Mouse (Mus musculus) v-Abl transformed pro-B cells (cell line): ENCODE results near the gene Ccdc9b.

ENCODE experiments used
- in situ Hi-C, 2 experiments: fragments of 400-800 bp; cut with MboI; formaldehyde crosslinking; loops; one replicate each; pipeline ENCODE4 v1.15.1; 2025; ENCODE audit not compliant: unreplicated experiment in 2 of 2

The Ccdc9b gene

DNA sequence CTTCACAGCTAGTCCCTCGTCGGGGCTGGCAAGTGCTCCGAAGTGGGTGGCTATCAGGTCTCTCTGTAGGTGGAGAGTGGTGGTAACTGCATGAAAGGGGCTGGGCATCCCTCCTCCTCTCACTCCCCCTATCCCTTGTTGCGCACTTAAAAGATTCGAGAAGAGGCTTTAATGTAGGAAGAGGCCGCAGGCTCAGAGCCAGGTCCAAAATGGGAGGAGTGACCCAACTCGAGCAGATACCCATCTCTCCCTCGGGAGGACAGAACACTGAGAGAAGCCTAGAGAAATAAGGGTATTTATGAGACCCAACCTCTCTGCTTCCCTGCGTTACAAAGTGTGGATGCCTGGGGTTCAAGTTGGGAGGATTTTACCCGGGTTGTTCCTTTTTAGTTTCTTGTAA lies 16.6 kb upstream of the Ccdc9b start:
- in situ Hi-C loops = no loop called here

DNA sequence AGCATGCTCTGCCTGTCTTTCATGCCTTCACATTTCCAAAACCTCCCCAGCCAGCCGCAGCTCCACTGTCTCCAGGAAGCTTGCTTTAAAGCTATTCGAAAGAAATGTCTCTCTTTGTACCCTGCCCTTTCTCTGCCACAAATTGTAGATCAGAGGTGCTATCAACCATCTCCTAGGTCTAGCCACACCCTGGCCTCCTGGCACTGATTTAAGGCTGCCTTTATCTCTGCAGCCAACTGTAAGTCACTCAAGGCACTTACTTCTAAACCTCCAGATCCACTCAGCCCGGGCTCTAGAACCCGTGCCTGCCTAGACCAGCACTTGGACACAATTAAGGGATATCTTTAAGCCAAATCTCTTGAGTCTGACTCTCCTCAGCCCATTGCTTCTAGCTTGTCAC lies 16.0 kb upstream of the Ccdc9b start:
- in situ Hi-C loops = no loop called here

DNA sequence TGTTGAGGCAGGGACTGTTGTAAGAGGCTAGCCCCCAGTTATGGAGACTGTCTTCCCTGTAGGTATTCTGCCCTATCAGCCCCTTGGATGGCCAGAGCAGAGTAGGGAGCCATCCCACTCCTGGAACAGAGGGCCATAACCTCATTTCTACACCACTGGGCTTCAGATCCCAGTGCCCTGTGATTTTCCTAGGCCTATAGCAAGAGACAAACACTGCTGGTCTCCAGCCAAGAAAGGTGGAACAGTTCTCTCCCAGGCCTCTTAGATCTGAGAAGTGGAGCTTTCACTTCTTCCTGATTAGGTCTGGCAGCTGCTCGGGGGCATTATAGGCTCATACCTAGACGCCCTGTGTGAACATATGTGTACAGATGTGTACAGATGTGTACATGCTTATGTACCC lies 13.8 kb upstream of the Ccdc9b start:
- in situ Hi-C loops = no loop called here

DNA sequence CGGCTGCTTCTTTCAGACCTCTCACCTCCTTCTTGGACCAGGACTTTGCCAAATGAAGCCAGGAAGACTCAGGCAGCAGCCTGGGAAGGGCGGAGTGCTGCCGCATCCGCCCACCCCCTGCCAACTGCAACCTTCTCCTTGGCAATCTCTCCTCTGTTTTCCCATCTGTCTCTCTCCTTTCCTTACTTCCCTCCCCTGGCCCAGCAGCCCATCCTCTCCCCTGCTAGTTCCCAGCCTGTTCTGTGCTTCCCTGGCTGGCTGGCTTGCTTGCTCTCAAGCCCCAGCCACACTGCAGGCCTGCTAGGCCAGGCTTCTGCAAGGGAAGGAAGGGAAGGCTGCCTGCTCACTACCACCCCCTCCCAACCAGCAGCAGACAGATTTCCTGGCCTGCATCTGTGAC lies 13.4 kb upstream of the Ccdc9b start:
- in situ Hi-C loops = no loop called here

DNA sequence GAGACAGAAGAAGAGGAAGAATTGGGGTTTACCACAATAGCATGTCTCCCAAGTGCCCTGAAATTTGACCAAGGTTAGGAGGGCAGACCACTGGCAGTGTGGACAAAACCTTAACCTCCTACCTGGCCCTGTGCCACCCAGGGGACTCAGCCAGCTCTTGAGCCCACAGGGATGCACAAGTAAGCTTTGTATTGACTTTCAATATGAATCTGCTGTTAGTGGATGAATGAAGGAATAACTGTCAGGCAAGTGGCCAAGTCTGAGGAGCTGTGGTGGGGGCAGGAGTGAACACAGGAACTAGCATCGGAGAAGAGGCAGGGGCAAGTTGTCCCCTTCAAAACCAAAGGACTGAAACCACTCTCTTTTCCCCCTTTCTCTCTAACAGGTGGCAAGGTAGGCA lies 12.9 kb upstream of the Ccdc9b start:
- in situ Hi-C loops = no loop called here

DNA sequence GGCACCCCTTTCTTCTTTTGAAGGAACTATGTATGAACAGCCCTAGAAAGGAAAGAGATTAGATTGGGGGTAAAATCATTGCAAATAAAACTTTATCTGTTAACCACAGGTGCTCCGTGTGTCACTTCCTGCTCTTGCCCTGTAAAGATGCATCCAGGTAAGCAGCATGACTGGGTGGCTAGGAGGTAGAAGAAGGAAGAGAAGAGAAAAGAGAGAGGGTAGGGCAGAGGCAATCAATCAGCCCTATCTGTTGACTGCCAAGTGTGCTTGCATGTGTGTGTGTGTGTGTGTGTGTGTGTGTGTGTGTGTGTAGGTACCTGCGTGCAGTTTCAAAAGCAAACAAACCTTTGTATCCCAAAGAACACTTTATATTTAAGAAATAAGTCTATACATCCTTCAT lies 12.1 kb upstream of the Ccdc9b start:
- in situ Hi-C loops = loop anchor here in 1 of 2 experiments (25.0 kb wide), 1 partner anchor 1237 kb away; no protein-coding TSS in a partner anchor

DNA sequence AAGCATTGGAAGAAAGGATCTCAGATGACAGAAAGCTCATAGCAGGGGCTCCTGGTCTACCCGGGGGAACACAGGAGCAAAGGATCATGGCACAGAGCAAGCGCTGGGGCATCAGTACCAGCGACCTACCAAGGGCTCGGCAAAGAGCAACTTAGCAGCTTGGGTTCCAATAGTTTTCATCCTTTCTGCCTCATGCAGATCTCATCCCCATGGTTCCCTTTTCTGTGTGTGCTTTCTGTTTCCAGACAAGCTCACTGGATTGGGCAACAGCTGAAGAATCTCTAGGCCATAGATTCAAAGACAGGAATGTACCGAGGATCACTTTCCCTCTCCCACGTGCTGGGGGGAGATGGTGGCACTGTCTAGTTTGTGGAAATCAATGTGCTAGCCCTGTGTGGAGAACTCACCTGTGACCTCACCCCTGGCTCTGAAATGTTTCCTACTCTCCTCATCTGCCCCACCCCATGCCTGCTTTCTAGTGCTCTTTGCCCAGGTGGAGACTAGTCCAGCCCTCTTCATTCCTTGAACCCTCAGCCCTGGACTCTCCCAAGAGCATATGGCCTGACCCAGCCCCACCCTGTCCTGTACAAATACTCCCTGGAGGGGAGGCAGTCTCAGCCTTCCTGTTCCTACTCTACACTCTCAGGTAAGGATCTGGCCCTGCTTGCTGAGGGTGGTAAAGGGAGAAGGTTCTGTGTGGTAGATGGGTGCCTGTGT lies 9.9 kb upstream of the Ccdc9b start, which contains the start of gene Phgr1:
Phgr1 (plus strand) TSS at position 612 of the 717 bp plus-strand sequence.
- in situ Hi-C loops = loop anchor here in 1 of 2 experiments (25.0 kb wide), 1 partner anchor 1235 kb away; no protein-coding TSS in a partner anchor

DNA sequence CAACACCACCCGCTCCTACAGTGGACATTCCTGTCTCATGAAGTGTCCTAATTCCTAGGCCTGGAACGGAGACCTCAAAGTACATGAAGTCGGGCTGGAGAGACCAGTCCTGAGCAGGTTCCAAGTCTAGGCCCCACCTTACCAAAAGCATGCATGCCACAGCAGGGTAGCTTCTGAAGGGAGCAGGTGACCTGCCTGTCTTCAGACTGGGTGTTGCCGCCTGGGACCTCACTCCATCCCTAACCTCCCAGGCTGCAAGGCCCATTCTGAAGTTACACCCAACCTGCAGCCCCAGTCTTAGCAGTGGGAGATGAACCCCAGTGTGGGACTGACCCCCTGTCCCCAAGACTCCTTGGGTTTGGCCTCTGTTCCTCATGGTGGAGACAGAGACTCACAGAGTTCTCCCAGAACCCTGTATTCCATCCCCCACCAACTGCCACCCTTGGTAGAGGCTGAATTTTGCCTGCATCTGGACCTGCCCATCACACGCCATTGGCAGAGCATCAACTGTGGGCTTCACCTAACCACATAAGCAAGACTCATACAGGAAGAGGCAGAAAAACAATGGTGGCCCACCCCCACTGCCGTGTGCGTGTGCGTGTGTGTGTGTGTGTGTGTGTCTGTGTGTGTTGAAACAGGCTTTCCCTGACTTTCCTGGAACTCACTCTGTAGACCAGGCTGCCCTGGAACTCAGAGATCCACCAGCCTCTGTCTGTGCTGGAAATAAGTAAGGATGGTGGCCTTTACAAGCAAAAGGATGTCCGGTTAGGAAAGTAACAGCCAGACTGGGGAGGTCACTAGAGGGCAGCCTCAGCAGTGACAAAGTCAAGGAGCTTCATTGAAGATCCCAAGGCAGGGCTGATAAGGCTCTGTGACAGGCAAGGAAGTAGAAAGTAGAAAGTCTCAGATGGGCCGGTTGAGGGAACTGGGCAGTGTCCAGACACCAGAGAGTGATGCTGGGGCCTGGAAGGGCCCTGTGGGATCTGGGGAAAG lies 3.9 kb upstream of the Ccdc9b start:
- in situ Hi-C loops = loop anchor here (5.0 to 25.0 kb wide), 5 partner anchors 111 to 1229 kb away; no protein-coding TSS in a partner anchor

DNA sequence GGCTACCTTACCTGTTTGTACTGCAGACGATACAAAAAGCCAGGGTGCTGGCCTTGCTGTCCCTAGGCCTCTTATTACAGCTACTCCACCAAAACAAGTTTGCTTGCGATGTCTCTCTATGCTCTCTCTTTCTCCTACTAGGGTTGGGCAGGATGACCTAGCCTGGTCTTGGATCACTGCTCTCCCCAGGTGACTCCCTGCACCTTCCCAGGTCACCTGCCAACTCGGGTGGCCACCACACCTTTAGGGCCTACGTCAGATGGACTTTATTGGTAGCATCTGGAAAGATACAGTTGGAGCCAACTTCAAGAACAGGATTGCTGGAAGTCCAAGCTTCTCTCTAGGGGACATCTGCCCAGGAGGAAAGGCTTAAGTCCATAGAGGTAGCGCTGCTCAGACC lies 2.4 kb upstream of the Ccdc9b start:
- in situ Hi-C loops = loop anchor here (5.0 to 25.0 kb wide), 8 partner anchors 112 to 1228 kb away; no protein-coding TSS in a partner anchor

DNA sequence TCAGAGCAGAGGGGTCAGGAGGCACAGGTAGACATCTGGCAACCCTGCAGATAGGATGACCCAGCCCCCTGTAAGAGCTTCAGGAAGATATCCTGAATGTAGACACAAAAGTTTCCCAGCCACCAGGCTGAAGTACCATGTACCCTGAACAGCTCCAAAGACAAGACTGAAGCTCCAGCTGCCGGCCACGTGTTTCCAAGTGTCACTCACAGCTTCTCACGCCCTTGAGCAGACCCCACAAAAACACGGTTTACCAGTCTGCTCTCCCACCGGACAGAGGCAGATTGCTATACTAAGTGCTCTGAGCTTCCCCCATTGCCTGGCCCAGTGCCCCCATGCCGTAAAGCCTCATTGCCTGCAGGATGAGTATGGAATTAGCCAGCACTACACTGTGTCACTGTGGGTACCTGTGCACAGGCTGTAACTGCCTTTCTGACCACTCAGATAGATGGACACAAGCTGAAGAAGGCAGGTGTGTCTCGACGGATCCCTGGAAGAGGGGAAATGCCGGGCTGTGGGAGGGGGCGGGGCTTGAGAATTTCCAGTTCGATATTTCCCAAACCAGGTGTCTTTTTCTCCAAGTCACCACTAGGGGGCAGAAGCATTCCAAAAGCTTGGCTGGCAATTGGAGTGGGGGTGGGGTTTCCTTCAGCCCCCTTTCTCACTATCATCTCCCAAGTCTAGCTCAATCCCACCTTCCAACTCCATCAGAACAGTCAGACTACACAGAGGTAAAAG lies 1.8 kb upstream of the Ccdc9b start:
- in situ Hi-C loops = loop anchor here (5.0 to 25.0 kb wide), 5 partner anchors 127 to 1227 kb away; no protein-coding TSS in a partner anchor

DNA sequence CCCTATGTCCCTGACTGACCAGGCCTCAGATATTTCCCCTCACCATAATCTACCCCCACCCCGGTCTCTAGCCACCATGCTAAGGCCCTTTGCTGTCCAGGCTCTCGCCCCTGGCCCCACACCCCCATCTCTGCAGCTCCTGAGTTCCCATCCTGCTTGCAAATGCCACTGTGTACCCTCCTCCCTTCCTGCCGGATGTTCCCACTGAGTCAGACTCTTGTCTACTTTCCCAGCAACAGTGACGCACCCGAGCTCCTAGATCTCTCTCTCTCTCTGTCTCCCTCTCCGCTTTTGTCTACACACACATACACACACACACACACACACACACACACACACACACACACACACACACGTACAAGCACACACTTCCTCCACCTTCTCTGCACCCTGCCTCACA lies 1.0 kb upstream of the Ccdc9b start:
- in situ Hi-C loops = loop anchor here (5.0 to 25.0 kb wide), 5 partner anchors 126 to 1226 kb away; no protein-coding TSS in a partner anchor

DNA sequence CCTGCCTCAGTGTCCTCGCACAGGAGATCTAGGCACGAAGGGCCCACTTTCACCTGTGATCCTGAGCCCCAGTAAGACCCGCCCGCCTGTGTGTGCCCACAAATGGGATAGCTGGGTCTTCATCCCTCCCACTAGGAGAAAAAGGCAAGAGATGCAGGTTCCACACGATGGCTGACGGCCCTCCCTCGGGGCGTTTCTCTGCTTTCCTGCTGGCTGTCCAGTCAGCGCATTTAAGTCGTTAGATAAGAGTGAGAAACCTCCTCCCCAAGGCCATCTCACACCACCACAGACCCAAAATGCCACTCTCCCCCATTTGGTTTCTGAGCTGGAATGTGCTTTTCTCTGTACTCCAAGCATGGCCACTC lies 305 bp upstream of the Ccdc9b start:
- in situ Hi-C loops = loop anchor here (5.0 to 25.0 kb wide), 5 partner anchors 125 to 1225 kb away; no protein-coding TSS in a partner anchor

DNA sequence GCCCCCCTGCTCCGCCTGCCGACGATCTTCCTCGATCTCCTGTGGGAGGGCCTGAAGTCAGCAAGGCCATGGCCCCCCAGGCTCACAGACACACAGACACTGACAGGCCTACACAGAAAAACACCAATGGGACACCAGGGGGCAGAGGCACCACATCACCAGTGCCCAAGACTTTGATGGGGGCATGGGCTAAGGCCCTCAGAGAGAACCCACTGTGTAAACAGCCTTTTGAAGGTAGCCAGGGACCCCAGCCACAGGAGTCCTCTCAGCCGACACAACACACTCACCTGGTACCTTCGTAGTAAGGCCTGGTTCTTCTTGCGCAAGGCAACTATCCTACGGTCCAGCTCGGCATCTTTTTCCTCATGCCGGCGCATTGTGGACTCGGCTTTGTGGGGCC lies 1.1 kb downstream of the Ccdc9b start:
- in situ Hi-C loops = loop anchor here (5.0 to 25.0 kb wide), 5 partner anchors 124 to 1224 kb away; no protein-coding TSS in a partner anchor

DNA sequence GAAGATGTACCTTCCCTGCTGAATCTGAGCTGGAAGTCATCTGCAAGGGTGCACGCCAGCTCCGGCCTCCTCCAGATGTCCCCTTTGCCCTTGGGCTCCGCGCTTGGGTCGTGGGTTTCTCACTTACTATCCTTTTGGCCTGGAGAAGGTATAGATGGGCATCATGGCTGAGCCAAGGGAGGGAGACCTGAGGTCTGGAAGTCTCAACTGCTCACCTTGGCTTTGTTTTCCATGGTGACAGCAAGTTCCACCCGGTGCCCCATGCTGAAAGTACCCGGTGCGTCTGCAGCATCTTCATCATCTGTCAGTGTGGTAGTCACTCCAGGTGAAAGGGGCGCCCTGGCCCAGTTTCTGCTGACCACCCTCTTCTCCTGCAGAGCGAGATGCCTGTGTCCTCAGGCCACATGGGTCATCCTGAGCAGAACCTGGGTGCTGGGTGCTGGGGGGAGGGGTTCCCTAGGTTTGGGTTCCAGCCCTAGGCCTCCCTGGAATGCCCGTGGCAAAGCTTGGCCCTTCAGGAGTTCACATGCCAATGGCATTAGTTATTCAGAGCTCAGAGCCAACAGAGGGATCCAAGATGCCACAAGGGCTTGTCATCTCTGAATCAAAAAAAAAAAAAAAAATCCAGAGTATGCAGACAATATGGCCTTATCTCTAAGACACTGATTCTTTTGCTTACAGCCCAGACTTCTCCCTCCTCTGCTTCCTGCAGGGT lies 2.0 kb downstream of the Ccdc9b start:
- in situ Hi-C loops = loop anchor here (5.0 to 25.0 kb wide), 5 partner anchors 123 to 1223 kb away; no protein-coding TSS in a partner anchor

DNA sequence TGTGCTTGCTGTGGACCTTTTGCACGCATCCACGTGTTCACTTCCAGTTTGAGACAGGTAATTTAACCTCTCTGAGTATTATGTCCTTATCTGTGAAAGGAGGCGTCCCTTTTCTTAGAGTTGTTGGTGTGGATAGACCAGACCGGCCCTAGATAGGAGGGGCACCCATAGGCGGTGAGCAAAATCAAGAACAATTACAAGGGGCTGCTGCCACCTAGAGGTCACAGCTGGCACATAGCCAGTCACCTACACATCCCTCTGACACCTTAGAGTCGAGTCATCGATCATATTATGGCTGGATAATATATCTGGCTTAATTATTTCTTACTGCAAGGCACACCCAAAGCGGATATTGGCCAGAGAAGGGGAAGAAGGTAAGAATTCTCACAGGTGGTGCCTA lies 2.6 kb downstream of the Ccdc9b start:
- in situ Hi-C loops = loop anchor here (5.0 to 25.0 kb wide), 7 partner anchors 58 to 1223 kb away; partner anchors contain the start of gene Ankrd63 (in 1 of the 2)

DNA sequence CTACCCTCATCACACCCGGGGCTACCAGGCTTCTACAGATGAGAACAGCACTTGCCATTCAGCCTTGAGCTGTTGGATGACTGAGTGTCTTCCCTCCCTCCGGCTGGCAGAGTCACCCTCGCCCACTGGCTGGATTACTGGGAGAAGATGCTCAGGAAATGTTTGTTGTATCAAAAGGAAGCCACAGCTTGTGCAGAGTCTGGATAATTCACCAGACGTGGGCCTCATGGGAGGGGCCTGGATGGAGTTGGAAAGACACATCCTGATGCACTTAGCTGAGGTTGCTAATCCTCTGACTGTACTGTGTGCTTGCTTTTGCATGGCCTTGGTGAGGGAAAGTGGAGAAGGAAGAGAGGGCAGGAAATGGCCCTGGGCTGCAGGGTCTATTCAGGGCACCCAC lies 6.4 kb downstream of the Ccdc9b start:
- in situ Hi-C loops = loop anchor here (5.0 to 25.0 kb wide), 3 partner anchors 54 to 1219 kb away; partner anchors contain the start of gene Ankrd63 (in 1 of the 2)

DNA sequence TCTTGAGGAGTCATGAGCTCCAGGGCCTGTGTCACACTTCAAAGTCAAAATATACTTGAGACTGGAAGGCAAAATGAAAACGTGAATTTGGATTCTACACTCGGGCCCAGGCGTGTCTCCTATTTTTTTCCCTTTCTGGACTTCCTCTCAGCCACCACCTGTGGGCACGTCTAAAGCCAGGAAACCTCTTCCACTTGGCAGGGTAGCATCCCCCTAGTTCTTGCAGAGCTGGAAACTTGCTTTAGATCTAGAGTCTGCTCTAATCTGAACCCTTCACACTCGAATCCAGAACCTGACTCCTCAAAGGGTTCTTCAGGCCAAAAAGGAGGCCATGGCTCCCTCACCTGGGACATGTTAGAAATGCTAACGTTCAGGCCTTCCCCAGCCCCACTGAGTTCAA lies 7.1 kb downstream of the Ccdc9b start:
- in situ Hi-C loops = loop anchor here (5.0 to 25.0 kb wide), 3 partner anchors 53 to 1218 kb away; partner anchors contain the start of gene Ankrd63 (in 1 of the 2)

DNA sequence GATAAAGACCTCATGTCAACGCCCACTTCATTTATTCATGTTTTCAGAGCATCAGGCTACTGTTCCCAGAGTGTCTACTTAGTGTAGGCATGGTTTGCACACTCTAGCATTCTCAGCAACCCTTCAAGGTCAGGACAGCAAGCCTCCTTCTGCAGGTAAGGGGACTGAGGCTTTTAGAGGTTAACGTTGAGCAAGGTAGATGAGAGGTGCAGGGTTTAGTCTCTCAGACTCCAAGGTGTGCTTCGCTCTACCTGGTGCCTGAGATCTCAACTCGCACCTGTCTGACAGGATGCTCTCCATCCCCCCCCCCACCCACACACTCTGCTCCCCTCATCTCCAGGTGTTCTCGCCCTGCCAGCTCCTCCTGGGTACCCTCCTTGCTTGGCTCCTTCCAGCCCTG lies 8.3 kb downstream of the Ccdc9b start:
- in situ Hi-C loops = loop anchor here in 1 of 2 experiments (25.0 kb wide), 1 partner anchor 1217 kb away; no protein-coding TSS in a partner anchor

DNA sequence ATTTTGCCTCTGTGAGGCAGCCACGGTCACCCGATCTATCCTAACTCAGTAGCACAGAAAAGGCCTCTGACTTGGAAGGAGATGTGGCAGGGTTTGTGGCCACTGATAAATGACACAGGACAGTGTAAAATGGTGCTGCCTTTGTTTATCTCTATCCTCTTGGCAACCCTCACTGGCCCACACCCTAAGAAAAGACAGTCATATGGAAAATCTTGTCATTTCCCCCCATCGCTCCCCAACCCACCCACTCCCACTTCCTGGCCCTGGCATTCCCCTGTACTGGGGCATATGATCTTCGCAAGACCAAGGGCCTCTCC lies 9.7 kb downstream of the Ccdc9b start:
- in situ Hi-C loops = loop anchor here in 1 of 2 experiments (25.0 kb wide), 1 partner anchor 1215 kb away; no protein-coding TSS in a partner anchor
